Mouse (Mus musculus): Measurements from ENCODE around the gene Phf5a. TPM values are rescaled to one million over a fixed set of nuclear protein-coding genes. Genes with fewer than 3 reads are reported as not detected.
A peak's percentile ranks its signal among the peaks of the same experiment; 100 is the strongest.

The Phf5a gene
- total RNA-seq, 2 experiments from 2014 or later: 35.0 to 39.8 TPM

DNA sequence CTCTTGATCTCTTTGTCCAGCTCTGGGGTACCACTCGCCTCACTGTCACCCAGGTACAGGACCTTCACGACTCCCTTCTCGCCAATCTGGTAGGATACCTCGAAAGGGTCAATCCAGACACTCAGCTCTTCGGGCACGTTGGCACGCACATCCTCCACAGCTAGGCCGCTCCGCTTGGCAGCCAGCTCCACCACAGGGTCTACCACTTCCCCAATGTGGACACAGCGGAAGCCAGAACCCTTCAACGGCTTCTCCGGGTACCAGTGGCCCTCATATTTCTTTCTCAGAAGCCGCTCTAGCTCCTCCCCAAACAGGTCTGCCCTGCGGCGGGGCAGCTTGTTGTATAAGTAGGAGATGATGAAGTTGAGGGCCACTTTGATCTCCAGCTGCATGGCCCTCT is 20.3 kb downstream of the Phf5a start:
- intact Hi-C loops (cut with DNase I): no loop called here
- no peak for DNase-seq

DNA sequence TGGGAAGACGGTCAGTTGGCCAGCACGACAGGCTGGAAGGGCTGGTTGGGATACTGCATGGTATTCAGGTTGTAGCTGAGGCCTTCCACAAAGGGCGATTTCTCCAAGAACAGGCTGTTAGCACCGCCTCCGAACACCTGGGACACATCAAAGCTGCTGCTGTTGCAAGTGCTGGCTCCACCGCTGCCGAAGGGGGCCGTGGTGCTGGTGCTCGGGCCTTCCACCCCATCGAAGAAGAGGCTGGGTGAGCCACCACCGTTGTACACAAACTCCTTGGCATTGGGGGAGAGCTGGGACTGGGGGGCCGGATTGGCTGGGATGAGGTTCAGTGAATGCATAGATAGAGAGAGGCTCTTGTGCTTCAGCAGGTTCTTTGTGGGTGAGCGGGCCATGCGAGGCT is 21.0 kb downstream of the Phf5a start:
- DNase-seq: no peak
- intact Hi-C loops (cut with DNase I): no loop called here

DNA sequence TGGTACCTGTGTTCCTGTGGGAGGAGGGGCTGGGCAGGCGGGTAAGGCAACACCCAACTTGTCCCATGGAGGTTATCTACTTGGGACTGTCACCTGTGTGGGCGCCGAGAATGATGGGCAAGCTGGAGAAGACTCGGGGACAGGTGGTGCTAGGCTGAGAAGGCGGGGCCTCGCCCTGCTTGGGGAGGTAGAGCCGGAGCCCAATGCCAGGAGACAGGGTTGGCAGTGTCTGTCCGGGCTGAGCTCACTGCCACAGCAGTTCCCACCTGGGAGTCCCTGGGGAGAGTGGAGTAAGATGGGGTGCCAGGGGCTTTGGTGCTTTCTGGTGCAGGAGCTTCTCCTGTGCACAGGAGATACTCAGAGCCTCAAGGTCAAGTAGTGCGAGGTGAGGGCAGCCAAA is 22.6 kb downstream of the Phf5a start:
- intact Hi-C loops (cut with DNase I): no loop called here
- no peak for DNase-seq

DNA sequence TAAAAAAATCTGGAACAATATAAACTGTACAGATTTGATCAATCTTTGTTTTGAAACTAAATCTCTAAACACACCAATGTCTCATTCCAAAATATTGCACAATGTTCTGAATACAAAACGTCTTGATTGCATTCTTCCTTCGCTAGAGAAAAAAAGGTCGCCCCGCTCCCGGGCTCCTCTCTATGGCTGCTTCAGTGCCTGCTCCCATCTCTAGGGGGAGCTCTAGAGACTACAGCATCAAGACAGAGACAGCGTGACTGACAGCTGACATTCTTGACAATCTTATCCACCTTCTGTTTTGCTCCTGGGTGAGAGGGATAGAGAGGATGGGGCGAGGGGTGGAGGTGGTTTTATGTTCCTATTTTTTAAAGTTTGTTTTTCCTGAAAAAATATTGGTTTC is 23.4 kb downstream of the Phf5a start:
- peak in 1 of 2 experiments; percentile 67 for DNase-seq
- intact Hi-C loops (cut with DNase I): no loop called here

DNA sequence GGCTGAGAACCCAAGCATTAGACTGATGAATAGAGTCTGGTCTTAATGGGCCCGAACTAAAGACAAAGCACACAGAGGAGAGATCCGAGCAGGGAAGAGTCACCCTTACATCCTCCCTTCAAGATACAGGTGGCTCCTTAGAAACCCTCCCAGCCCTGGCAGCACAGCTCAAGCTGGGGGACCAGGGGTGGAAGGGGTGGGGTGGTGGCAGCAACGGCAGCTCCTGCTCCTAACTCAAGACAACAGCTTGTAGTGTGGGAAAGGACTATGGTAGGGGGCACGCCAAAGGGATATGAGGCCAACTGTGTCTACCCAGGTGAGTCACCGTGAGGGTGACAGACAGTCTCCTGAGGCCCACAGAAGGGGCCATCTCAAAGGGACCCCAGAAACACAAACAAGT is 23.9 kb downstream of the Phf5a start:
- intact Hi-C loops (cut with DNase I): no loop called here
- no peak for DNase-seq

DNA sequence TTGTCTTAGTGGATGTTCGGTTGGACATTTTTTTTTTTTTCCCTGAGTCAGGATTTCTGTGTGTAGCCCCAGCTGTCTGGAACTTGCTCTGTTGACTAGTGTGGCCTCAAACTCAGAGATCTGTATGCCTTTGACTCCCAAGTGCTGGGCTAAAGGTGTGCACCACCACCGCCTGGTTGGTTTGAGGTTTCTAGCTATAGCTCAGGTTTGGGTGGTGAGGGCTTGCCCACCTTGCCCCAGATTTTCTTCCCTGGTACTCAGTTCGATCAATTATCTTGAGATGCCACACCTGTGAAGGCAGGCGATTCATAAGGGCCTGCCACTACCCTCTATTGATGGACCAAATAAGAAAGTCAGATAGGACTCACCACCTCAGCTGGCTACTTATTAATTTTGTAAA is 24.6 kb downstream of the Phf5a start:
- DNase-seq: no peak
- intact Hi-C loops (cut with DNase I): no loop called here

DNA sequence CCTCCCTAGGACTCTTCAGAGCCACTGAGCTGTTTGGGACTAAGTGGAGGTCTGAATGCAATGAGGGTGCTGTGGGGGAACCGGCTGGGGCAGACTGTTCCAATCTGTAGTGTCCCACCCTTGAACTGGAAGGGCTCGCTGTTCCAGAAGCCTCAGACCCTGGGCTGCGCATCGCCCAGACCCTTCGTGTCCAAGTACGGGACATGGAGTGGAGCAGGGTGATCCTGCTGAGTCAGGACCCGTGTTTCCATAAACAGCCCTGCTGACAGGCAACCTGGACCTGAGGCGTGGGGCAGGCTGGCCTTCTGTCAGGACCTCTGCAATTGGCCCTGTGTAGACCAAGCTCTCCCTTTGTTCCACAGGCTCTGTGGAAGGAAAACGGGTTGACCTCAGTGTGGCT is 25.0 kb downstream of the Phf5a start:
- intact Hi-C loops (cut with DNase I): no loop called here
- DNase-seq: no peak

DNA sequence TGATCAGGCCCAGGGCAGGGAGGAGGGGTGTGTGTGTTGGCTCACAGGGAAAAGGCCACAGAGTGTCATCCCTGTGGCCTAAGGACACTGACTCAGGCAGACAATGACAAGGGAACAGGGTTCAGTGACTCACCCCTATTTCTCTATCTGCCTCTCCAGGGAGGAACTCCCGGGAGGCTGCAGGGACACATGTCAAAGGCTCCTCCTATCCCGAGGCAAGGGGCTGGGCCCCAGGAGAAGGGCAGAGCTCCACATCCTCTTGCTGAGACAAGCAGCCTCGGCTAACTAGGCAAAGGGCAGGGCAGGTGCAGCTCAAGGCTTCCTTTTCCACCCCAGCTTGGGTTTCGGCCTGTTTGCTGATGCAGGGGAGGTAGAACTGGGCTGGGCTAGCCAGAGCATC is 26.0 kb downstream of the Phf5a start:
- intact Hi-C loops (cut with DNase I): no loop called here
- peak; percentile 58 to 76 for DNase-seq

DNA sequence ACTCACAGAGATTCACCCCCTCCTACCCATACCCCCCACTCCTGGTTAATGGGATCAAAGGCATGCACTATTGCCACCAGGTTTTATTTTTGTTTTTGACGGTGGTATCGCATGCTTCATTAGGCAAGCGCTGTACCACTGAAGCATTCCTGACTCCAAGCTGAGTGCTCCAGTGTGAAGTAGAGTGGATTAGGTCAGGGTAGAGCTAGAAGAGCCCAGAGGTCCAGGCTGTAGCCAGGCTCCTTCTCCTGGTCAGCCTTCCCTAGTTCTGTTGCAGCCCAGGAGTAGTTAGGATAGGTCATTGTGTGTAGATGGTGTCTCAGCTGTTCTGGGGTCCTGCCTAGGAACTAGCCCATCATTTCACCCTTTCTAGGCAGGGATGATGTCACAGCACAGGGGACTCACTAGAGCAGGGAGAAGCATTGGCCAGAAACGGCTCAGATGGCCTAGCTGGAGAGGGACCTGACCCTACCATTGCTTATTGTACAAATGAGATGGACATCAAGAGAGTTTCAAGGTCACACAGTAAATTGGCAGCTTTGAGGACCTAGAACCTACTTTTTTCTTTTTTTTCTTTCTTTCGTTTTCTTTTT is 26.6 kb downstream of the Phf5a start:
- no peak for DNase-seq
- intact Hi-C loops (cut with DNase I): no loop called here

DNA sequence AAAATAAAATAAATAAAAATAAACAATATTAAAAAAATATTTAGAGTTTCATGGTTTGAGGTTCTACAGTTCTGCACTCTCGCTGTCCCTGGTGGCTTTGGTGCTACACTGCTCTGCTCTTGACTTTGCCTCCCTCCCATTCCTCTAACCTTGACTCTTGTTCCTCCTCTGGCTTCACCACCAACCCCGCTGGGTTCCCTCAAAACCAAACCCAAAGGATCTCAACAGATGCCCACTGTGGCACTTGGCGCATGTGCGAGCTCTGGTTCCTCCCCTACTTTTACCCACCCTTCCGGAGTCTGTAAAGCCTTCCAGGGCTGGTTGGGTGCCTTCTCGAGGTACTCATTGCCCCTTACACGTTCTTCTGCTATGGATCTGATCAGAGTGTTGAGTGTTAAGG is 29.4 kb downstream of the Phf5a start:
- DNase-seq: no peak
- intact Hi-C loops (cut with DNase I): no loop called here

DNA sequence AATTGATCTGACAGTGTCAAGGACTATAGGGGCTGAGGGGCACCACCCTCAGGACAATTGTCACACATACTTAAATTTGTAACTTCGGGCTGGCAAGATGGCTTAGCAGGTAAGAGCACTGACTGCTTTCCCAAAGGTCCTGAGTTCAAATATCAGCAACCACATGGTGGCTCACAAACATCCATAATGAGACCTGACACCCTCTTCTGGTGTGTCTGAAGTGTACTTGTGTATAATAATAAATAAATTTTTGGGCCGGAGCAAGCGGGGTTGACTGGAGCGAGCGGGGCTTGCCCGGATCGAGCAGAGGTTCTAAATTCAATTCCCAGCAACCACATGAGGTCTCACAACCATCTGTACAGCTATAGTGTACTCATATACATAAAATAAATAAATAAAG is 31.4 kb downstream of the Phf5a start:
- DNase-seq: no peak
- intact Hi-C loops (cut with DNase I): no loop called here

DNA sequence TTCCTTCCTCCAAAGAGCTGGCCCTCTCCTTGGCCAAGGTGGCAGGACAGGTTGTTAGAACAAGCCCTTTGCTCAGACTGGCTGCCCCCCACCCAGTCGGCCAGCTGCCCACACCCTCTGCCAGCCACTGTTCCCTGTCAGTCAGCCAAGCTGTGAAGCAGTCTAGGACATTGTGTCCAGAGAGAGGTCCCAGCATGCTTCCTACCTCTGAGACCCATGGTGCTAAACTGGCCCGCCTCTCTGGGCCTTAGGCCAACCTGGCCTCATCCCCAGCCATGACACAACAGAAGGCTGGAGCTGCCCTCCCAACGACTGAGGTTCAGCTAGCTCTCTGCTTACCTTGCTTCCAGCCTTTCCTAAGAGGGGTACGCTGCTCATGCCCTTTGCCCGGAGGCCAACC is 32.1 kb downstream of the Phf5a start:
- DNase-seq: peak; percentile 89
- intact Hi-C loops (cut with DNase I): no loop called here

DNA sequence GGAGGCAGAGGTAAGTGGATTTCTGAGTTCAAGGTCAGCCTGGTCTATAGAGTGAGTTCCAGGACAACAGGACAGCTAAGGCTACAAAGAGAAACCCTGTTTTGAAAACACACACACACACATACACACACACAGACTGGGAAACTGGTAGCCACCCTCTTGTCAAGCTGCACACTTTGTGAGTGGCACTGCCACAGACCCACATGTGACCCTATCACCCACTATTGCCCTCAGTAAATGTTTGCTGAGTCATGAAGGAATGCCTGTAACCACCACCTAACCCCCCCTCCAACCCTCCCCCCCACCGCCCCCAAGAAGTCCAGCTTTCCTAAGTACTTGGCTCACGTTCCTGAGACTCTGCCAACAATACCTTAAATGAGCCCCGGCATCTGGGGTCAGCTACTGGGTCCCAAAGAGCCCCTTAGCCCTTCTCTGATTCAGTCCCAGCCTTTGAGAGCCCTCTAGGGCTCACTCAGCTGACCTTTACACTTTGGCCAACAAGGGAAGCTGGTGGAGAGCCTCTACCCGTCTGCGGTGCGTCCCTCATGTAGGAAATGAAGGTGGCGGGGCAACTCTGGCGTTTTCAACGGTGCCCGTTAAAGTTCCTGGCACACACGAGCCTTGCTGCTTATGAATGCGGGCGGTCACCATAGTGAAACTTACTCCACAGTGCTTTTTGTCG is 33.0 kb downstream of the Phf5a start:
- intact Hi-C loops (cut with DNase I): no loop called here
- DNase-seq: no peak

DNA sequence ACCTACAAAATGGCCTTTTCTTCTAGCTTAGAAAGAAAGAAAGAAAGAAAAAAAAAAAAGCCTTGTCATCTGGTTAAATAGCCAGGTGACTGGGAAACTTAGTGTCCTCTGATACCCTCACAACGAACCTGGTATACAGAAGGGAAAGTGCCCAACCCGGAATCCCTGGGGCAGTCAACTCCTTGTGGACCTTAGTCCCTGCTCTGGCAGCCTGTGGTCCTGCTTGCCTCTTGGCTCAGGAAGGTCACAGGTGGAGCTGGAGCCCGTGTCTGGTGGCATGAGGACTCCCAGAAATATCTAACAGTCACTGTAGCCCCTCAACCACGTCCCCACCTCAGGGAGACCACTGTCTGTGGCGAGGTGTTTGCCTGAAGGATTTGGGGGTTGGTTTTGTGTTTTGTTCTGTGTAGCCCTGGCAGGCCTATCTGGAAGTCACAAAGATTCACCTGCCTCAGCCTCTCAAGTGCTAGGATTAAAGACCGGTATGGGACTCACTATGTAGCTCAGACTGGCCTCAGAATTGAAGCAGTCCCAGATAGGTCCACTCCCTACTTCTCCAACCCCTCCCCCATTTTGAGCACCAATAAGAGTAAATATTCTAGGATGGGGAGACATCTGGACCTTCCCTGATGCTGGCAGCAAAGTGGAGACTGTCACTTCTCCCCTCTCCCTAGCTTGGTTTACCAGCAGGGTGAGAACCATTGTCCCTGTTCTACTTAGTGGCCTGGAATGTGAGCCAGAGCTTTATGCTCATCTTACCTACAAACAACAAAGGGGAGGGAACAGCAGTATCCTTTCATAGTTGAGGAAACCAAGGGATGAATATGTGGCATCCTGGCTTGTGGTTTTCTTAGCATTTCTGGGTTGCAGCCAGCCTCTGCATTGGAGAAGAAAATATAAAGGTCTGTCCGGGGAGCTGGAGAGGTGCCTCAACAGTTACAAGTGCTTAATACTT is 34.5 kb downstream of the Phf5a start:
- no peak for DNase-seq
- intact Hi-C loops (cut with DNase I): no loop called here

DNA sequence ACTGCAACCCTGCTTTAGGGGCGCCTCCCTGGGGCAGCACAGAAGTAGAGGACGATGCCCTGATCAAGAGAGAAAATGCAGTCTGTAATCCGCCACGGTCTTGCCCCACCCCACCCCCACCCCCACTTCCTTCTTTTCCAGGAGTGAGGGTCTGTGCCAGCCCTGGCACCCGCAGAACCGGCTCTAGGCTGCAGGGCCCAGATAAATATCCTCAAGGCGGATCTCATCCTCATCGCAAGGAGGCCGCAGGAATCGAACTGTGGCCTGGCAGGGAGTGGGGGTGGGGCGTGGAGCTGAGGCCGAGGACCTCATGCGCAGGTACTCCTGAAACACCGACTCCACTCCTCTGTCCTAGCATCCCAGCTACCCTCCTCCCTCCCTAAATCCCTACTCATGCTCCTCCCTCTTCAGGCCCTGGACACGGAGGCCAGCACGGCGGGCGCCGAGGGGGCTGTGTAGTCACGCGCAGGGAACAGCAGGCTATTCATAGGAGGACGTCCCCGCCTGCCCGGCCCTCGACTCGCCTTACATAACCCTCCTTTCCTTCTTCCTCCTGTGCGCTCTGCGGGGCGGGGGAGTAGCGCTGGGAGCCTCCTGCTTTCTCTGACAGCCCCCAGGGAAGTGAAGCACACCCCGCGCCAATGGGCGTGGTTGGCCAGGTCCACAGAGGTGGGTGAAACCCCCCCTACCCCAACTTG is 35.4 kb downstream of the Phf5a start:
- intact Hi-C loops (cut with DNase I): no loop called here
- DNase-seq: peak; percentile 85 to 89

DNA sequence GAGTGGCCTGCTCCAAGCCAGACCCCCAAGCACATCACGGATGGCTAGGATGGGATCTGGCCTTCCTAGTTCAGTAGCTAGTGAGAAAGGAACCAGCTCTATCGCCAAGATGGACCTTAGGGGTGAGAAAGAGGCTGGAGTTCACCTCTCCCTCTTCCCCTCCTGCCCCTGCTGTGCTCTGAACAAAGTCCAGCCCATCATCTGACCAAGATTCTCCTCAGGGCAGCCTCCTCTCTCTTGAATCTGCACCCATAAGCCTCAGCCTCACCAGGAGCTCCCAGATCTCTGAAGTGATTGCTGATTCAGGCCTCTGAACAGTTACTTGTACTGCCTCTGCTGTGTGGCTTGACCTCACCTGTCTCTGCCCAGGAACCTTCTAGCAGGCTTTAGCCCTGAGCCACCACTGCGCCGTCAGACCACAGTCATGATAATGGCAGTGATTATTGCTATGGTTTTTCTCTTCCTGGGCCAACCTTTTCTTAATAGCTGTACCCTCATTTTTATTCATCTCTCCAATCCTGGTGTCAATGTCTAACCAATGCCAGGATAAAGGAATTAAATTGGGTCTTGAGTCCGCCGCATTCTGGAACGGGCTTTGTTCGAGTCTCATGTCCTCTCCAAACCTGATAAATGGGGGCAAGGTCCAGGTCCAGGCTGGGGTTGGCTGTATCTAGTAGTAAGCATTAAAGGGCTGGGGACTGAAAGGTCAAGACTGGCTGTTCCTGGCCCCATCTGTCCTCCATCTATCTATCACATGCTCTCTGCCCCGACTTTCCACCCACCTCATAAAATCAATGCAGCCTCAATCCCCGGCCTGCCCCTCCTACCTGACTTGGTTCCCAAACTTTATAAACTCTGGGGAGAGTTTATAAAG is 36.5 kb downstream of the Phf5a start:
- peak in 1 of 2 experiments; percentile 50 for DNase-seq
- intact Hi-C loops (cut with DNase I): no loop called here

DNA sequence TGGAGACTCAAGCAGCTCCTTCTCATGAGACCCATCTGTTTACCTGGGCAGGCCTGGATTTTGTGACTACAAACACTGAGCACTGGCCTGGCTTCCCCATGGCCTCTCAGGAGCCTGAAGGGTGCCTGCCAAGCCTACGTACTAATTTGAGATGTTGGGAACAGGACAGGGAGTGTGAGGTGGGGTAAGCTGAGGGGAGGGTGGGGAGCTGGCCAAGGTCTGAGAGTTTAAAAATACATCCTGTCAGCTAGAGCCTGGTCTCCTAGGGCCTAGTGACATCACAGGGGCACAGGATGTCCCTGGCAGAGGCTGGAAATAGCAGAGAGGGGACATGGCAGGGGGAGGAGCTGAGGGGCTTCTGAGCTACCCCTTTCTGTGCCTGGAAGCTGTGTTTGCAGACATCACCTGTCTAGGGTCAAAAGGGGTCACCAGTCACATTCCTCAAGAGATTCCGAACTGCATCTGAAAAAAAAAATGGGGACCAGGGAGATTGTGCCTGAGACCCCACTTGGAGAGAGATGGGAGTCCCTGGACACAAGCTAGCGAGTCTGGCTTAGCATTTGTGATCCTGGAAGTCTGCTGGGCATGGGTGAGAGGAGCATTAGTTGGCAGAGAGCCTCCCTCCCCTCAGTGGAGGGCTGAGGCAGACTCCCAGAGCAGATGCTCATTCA is 37.4 kb downstream of the Phf5a start:
- peak in 1 of 2 experiments; percentile 71 for DNase-seq
- intact Hi-C loops (cut with DNase I): loop anchor here (1.0 kb wide), 1 partner anchor 24 kb away; the partner anchor contains the start of gene Tob2

DNA sequence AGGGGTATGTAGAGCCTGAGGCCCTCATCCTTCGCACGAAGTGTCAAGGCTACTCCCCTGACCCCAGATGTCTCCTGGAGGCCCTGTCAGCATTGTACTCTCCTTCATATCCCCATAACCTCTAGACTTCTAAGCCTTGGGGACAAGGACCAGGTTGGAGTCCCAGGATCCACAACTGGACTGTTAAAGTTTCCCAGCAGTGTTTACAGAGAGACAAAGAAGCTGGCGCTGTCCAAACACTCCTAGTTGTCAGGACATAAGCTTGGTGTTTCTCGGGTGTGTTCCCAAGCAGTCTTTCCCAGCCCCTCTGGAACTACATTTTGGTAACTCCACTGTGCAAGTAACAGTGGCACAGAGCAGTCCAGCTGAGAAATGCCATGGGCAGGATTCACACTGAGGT is 38.2 kb downstream of the Phf5a start:
- no peak for DNase-seq
- intact Hi-C loops (cut with DNase I): no loop called here

DNA sequence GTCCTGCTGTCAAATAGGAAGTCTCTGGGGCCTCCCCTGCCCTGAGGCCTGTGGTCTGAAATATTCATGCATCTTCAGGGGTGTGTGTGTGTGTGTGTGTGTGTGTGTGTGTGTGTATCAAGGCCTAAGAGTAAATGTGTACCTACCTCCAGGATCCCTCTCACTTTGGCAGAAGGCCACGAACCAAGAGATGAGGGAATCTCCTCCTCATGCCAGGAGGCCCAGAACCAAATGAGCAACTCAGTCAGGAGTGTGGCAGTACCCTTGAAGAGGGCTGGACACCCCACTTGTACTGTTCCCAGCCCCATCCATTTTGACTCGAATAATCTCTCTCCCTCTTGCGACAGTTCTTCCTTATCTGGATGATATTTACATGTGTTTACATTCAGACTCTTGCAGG is 39.5 kb downstream of the Phf5a start:
- no peak for DNase-seq
- intact Hi-C loops (cut with DNase I): no loop called here

Data from heart, postnatal 36 days (tissue).